Mouse (Mus musculus) thymus, postnatal 10 days (tissue): ENCODE measurements around the gene Lmo4.

ENCODE experiments used
- DNase-seq, 2 experiments: peaks; one replicate each; pipeline ENCODE4 v3.0.0; 2021; ENCODE audit warnings: low spot score in 2 of 2

Lmo4 gene

DNA sequence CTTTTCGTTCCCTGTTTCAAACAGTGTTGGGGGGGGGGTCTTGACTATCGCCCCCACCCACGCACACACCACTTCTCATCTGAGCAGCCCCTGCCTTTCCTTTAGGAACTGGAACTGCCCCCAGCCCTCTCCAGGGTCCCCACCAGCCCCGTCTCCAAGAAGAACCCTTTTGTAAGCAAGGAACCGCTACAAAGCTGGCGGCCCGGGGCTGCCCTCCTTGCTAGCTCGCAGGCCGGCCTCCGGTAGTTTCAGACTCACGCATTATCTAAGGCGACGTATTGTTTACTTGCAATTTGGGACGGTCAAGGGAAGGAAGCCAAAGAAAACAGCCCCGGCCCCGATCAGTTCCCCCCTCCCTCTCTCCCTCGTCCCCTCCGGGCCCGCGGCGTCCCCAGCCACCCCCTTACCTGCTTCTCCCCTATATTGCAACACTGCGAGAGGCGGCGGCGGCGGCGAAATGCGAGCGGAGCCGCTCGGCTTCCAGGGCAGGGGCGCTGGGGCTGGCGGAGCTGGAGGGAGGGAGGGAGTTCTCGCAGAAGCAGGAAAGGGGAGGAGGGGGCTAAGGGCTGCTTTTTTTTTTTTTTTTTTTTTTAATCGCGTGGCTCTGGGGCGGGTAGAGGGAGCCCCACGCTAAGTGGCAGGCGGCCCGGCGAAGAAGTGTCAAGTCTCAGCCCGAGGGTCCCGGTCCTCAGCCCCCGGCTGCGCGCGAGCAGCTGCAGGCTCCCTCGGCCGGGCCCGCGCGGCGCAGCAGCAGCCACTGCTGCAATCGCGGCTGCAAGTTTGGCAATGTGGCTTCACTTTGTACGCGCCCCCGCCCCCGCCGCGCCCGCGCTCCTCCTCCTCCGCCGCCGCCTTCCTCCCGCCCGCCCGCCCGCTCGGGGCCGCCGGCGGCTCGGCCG is at the start of gene Lmo4:
Lmo4 (minus strand) TSS at position 808 of the 899 bp plus-strand sequence.
- peak; percentile 83 to 87 for DNase-seq

DNA sequence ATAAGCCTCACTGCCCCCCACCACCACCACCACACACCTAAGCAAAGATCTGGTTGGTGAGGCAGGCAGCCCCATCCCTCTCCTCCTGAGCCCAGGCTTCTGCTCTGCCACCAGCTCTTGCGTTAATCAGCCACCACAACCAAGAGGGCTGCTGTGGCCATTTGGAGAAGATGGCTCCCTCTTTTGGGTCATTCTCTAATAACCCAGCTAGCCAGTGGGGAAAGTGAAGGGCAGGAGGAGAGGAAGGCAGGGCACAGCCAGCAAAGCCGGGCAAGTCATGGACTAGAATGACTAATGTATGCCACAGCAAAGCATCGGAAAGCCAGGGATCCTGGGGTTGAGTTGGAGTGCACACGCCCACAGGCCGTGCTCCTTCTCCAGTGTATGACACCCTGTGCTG is 49.3 kb upstream of the Lmo4 start:
- no peak for DNase-seq

DNA sequence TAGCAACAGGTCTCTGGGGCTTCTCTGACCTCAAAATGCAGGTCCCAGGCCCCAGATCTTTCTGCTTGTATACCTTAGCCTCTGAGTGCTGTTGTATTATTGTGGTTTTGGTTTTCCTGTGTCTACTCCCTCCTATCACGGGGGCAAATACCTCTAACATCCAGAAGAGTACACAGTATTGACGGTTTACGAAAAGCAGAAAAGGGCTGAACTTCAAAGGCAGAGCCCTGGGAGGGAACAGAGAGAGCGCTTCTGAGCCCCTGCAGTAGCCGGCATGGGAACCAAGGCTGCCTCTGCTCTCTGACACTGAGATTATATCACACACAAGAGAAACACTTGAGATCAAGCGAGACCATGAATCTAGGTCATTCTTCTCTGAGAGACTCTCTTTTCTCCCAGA is 48.0 kb upstream of the Lmo4 start:
- peak; percentile 25 to 38 for DNase-seq

DNA sequence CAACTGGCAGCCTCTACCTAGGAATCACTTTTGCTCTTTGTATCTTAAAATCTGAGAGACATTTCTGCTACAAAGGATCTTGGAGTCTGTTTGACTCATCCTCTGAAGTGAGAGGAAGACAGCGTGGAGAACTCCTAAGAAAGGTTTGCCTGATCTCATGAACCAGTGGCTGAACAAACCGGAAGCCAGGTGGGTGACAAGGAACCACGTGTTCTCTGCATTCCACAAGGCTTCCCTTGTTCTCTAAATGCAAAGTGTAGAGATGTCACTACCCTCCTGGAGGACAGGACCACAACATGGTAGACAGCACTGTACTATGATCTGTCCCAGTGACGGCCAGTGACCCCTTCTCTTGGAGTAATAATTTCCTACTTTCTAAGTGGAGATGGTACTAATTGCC is 47.1 kb upstream of the Lmo4 start:
- no peak for DNase-seq

DNA sequence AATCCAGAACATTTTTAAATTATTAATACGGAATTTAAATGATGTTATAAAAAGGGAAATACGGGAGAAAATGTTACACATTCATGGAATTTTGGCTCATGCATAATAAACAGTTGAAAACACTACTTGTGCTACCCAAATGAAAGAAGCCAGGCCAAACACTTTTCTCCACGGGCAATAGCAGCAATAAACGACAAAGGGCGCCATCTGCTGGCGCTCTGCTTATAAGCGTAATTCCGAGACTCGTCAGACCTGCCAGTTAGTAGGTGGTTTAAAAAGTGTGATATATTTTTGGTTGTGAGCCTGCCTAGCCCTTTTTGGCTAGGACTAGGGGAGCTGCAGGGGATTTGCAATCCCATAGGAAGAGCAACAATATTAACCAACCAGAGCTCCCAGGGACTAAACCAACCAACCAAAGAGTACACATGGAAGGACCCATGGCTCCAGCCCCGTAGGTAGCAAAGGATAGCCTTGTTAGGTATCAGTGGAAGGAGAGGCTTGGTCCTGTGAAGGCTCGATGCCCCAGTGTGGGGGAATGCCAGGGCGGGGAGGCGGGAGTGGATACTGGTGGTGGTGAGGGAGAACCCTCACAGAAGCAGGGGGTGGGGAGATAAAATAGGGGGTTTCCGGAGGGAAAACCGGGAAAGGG is 37.1 kb upstream of the Lmo4 start:
- DNase-seq = peak; percentile 48 to 80

DNA sequence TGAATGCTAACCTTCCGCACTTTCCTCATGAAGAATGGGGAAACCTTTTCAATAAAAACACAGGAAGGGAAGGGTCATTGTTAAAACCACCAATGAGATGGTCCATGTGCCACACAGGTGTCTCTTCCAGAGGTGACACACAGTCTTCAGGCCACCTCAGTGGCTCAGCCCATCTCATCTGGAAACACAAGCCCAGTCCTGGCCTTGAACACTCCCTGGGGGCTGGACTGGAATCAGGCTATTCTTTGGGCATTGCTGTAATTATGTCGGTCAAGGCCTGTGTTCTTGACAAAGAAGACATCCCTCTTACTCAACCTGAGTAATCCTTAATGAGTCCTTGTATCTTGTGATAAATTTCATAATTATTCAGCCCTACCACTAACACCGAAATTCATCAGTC is 36.1 kb upstream of the Lmo4 start:
- DNase-seq = no peak

DNA sequence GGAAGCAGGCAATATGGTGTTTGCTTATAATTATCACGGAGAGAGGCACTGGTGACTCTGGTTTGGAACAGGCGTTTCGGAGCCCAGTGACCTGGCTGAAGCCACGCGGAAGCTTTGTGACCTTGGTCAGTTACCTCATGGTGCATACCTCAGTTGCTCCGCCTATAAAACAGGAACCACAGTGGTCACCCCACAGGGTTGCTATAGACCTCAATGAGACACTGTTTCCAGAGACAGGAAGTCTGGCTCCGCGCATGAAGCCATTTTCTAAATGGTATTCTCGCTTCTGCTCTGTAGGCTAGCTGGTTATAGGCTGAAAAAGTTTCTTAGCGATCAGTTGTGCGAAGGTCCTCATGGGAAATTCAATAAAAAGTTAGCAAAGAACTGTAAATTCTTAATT is 33.5 kb upstream of the Lmo4 start:
- no peak for DNase-seq

DNA sequence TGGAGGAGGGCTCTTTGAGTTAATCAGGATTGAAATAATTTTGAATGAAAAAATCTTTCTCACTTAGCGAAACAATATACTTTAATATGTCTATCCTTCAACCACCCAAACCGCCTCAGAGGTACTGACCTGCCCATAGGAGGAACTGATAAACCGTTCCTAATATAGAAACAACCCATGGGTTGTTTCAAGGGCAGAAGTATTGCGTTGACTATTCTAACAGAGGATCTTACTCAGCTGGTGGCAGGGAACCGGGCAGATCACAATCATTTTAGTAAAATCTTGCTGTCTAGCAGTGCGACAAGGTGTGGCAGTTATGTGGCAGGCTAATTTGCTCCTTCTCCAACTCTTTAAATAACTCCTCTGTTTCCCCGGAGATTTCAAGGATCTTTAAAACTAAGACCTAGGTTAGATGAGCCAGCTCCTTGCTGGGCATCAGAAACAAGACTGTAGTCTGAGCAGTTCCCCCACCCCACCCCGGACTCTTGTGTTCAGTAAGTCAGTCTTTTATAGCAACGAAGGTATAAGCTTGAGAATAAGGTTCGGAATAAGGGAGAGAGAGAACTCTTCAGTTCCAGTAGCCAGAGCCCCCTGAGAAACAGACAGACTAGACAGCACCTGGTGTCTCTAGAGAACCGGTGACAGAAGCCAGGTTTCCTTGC is 27.5 kb upstream of the Lmo4 start:
- DNase-seq = no peak

DNA sequence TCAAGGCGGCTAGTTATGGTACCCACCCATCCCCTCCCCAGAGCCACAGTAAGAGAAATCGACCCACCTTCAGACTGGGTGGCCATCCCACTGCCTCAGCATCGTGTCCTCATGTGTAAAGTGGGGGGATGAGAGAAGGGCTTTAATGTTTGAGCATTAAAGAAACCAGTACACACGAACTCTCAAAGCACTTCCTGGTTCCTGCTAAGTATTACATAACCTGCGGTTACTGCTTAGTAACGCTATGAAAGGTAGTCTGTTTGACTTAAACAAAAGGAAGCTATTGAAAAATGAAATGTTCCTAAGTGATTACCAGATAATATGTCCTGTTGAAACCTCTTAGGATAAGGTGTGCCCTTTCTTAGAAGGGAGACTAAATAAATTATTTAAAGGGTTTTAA is 26.9 kb upstream of the Lmo4 start:
- DNase-seq = no peak

DNA sequence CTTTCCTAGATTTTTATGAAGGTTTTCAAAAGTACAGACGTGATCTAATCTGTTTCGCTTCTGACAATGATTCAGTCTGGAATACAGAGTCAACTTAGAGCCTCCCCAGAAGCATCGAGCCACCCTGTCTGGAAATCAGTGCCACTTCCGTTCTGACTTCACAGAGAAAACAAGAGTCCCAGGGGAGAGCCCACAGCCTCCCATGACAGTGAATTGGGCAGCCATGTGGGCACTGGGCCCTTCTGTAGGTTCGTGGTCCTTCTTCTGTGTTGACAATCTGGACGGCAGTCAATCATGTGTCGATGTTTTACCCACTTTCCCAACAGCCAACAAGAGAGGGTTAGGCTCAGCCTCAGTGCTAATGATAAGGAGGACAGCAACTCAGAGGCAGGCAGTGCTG is 26.4 kb upstream of the Lmo4 start:
- DNase-seq = no peak

DNA sequence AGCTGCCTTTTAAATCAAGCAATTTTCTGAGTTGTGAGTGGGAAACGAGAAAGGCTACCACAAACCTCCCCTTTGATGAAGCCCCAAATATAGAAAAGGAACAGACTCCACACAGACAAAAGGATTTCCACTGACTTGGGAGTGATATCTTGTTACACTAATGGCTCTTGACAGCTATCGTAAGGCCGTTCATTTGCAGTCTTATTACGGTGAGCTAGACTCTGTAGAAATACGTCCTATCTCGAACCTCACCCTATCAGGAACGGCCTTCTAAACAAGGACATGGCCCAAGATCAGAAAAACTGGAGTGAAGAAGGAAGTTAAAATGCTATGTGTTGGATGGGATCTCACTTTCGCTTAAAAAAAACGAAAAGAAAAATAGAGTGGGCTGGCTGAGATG is 25.0 kb upstream of the Lmo4 start:
- DNase-seq = no peak

DNA sequence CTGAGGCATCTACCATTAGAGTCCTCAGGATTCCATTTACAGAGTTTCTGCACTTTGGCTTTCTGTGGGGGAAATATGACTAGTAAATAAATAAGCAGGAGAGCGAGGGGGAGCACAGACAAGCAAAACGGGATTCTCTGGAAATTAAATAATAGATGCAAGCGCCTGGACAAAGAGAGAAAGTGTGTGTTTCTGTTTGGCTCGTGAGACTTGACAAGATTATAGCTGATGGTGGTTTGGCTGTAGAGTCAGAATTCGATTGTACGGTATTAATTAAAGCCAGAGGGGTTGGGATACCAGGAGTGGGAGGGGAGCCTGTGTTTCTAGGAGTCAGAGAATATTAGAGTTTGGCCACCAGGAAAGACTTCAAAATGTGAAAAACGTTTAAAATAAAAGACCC is 24.3 kb upstream of the Lmo4 start:
- no peak for DNase-seq

DNA sequence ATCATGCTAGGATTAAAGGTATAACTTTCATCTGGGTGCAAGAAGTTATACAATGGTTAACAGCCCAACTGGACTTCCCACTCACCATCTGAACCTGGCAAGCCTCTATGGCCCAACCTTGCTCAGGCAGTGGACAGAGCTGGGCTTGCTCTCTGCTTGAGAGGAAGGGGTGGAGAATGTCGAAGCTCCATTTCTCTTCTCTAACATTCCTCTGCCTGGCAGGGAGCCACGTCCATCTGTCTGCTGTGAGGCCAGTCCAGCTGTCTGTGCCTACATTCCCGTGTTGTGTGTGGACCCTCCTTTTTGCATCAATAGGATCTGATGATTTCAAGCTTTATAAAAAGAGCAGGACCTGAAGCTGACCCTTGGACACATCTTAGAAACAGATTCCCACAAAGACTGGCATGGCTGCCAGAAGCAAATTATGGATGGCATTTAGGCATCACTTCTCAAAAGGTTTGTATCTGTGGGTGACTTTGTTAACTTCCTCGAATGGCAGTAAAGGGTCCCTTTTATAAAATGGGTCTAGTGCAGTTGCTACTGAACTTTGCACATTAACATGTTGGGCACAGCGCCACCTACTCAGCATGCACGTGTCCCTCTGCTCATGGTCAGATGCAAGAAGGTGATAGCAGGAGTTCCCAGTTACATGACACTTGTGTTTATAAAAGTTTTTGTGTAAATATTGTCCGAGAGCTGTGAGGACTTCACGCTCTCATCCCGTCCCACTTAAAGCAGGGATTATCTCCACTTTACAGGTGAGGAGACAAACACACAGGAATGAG is 20.6 kb upstream of the Lmo4 start:
- DNase-seq = no peak

DNA sequence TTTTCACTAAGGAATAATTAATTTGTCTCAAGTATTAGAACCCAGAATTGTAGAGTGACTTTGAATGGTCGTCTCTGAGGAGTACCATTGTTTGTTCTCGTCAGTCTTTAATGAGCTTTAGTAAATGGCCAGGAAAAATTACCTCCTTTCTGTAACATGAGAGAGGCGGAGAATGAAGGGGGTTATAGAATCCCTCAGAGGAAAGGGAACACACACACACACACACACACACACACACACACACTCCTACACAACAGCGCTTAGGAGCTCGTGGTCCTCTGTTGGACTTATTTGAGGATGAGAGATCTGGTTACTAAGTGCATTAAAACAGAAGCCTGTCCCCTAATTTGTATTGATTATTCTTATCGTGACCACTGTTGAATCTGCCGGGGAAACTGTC is 19.6 kb upstream of the Lmo4 start:
- no peak for DNase-seq

DNA sequence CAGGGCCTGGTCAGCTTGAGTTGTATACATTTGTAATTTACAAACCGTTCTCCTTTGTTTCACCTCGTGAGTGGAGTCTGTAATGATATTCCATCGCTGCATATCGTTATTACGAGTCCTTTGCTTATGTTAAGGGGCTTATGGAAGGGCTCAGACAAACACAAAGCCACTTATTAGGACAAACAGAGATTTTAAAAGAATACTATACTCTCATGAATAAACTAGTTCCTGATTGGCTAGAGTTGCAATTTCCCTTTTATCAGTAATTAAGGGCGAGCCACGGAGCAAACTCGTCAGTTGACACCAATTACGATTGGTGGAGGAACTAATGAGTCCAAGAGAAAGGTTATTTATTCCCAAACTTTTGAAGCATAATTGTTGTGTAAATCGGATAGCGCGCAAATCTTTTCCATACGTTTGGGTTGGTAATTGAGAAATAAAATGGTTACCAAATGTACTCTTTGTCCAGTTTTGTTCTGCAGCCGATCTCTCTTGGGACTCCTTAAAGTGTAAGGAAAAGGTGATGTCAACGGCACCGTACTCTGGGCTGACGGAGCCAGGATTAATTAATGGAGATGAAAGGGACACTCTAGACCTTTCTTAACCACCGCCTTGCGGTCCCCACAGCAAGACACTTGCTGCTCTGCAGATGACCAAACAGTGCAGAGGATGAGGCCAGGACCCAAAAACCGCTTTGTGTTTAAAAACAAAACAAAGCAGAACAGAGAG is 18.5 kb upstream of the Lmo4 start:
- no peak for DNase-seq

DNA sequence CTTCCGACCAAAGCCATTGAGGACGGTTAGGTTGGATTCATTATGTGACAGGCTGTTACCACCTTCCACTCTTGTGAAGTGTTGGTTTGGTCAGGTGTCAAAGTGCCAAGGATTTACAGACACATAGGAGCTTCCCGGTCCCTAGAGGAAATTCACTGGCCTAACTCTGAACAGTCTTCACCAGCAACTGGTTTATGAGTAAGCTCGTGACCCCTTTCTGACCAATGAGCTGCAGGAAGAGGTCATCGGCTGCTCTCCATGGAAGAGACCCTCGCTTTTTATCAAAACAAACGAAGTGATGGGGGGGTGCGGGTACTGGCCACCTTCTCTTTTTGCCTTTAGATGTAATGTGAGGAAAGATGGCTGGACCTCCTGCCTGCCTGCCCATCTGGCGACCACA is 17.4 kb upstream of the Lmo4 start:
- DNase-seq = no peak

DNA sequence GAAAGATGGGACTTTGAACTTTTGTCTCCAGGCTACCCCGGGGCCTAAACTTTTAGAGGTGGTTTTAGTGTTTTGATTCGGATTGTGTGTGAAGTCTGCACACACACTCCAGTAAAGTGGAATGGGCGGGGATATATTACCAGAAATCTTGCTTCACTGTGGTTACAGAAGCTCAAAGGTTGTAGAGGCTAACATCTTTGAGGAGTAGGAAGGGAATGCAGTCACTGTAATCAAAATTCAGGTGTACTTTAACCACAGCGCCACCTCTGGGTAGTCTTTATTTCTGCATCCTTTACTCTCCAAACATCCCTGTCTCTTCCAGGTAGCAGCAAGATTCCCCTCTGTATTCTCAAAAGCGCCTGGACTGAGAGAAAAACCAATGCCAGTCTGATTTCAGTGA is 2.5 kb upstream of the Lmo4 start:
- DNase-seq = peak; percentile 46 to 72

DNA sequence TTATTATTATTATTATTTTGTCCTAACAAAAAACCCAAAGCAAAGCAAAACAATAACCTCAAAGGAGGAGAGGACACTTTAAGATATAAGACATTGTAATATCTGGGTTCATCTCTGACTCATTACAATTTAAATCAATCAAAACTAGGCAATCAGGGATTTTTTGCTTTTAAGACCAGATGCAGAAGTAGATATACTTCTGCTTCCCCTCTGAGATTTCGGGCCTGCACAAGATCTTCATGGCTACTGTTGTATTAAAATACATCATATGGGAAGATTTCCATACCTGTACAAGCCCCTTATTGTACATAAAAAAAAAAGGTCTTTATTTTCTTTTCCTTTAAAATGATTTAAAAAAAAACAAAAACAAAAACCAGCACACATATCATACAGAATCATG is 1.9 kb upstream of the Lmo4 start:
- no peak for DNase-seq

DNA sequence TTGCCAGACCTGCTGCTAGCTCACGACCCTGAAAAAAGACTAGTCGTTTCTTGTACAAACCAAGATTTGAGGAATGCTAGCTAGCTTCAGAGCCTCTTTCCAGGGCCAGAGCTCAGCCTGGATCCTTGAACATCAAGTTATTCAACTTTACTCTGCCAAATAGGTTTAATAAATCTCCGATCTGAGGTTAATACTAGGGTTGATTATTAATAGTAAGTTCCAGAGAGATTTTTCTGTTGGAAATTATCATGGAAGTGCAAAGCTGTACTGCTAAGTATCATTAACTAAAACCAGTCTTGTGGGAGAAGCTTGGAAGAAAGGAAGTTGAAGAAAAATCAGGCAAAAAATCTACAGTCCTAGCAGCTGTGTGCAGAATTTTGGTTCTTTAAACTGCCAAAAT is 1.2 kb upstream of the Lmo4 start:
- DNase-seq = no peak

DNA sequence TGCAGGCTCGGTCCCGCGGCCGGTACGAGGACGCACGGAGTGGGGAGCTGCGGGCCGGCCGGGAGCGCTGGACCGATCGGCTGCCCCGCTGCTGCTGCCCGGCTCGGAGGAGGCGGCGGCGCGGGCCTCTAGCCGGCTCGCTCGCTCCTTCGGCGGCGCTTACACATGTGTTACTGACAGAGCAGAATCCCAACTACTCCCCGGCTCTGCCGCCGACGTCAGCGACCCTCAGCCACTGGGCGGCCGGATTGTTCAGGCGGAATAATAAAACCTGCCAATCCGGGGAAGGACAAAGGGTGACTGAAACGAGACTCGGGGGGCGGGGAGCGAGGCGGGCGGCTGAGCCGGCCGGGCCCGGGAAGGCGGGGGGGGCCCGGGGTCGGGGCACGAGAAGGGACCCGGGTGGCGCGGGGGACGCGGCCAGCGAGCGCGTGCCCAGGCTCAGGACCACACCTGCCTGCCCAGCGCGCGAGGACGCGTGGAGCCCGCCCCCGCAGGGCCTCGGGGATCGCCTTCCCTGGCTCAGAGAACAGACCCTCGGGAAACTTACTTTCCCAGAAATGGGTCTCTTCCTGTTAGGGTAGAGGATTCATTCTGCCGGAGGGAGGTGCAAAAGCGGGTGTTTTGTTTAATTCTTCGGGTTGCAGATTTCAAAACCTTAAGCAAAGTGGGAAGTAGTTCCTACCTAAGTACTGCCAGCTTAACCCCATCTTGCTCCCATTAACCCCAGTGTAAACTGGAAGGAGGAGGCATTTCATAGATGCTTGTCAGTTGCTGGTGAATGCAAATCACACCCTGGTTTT is 532 bp upstream of the Lmo4 start:
- DNase-seq = peak; percentile 81 to 87

DNA sequence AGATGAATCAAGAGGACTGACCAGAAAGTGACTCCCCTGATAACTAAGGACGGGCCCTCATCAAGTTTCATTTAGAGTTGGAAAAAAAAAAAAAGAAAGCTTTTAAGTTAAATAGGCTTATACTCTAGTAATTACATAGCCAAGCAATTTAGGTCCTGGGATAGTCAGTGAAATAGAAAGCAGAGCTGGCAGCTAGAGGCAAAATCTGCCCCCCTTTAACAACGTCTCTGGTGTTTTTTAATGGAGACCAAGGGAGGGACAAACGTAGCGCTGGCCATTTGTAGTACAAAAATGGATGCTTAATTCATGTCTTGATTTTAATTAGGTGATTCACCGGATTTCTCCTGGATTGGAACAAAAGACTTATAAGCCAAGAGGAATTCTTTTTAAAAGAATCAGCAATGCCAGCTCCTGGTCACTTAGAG is 1.0 kb downstream of the Lmo4 start:
- DNase-seq = no peak
